Mouse (Mus musculus) lung, postnatal 0 days (tissue): ENCODE results near the gene Tagap. TPM values are rescaled to one million over a fixed set of nuclear protein-coding genes. Genes with fewer than 3 reads are reported as not detected.

ENCODE experiments used
- ATAC-seq: fragments of 200-750 bp; cut with Nextera tagmentation; 2 replicates; pipeline ENCODE4 v1.8.0; 2017; ENCODE audit warnings: moderate library complexity
- DNase-seq: peaks from one replicate; pipeline ENCODE4 v3.0.0-alpha.2; 2016; ENCODE audit warnings: low spot score
- H3K27ac ChIP-seq: fragments of 300-500 bp; sonication (generic); 2 replicates; pipeline ENCODE4 v1.5.1; 2014; ENCODE audit warnings: antibody characterized with exemption, mild to moderate bottlenecking, low read length, mixed read lengths
- H3K27me3 ChIP-seq: fragments of 300-500 bp; sonication (generic); replicated peaks from 2 replicates; pipeline ENCODE4 v1.6.1; 2014; ENCODE audit warnings: low read length, mixed read lengths; ENCODE audit not compliant: insufficient read depth
- H3K36me3 ChIP-seq: fragments of 300-500 bp; sonication (generic); 2 replicates; pipeline ENCODE4 v1.6.1; 2014; ENCODE audit warnings: low read length, mixed read lengths; ENCODE audit not compliant: insufficient read depth
- H3K4me1 ChIP-seq: fragments of 300-500 bp; sonication (generic); 2 replicates; pipeline ENCODE4 v1.6.1; 2014; ENCODE audit warnings: antibody characterized with exemption, low read depth, low read length, mixed read lengths; ENCODE audit not compliant: insufficient read depth
- H3K4me2 ChIP-seq: fragments of 300-500 bp; sonication (generic); replicated peaks from 2 replicates; pipeline ENCODE4 v1.6.1; 2014; ENCODE audit warnings: low read depth, mild to moderate bottlenecking, low read length, moderate library complexity, mixed read lengths
- H3K4me3 ChIP-seq: fragments of 300-500 bp; sonication (generic); 2 replicates; pipeline ENCODE4 v1.5.1; 2014; ENCODE audit warnings: low read depth, low read length
- H3K9ac ChIP-seq: fragments of 300-500 bp; sonication (generic); replicated peaks from 2 replicates; pipeline ENCODE4 v1.6.1; 2014; ENCODE audit warnings: low read depth, mild to moderate bottlenecking
- H3K9me3 ChIP-seq: fragments of 300-500 bp; sonication (generic); 2 replicates; pipeline ENCODE4 v1.6.1; 2016; ENCODE audit warnings: low read length, mixed read lengths
- CTCF ChIP-seq: IDR thresholded peaks from 2 replicates; pipeline ENCODE4 v1.5.1; 2016; ENCODE audit warnings: antibody characterized with exemption, mild to moderate bottlenecking
- EP300 ChIP-seq: IDR thresholded peaks from 2 replicates; pipeline ENCODE4 v1.6.1; 2016; ENCODE audit warnings: antibody characterized with exemption, mild to moderate bottlenecking, control low read depth
- WGBS: fragments of 180-500 bp; shearing (Covaris S2); extraction: QIAGEN DNeasy Blood & Tissue Kit; methylation state at CpG from one replicate; pipeline ENCODE4 v1.1.7; 2014; 5-methylcytosine and 5-hydroxymethylcytosine counted together
- polyA plus RNA-seq: library from polyadenylated mRNA; unstranded; fragments of >200 nt; fragmentation: Nextera tagmentation; extraction: Ambion mirVana; gene quantifications from 2 replicates; pipeline ENCODE4 v1.2.1, GENCODE M21; 2015

Gene Tagap
- polyA plus RNA-seq, 1 experiment from 2014 or later = 1.4 TPM

DNA sequence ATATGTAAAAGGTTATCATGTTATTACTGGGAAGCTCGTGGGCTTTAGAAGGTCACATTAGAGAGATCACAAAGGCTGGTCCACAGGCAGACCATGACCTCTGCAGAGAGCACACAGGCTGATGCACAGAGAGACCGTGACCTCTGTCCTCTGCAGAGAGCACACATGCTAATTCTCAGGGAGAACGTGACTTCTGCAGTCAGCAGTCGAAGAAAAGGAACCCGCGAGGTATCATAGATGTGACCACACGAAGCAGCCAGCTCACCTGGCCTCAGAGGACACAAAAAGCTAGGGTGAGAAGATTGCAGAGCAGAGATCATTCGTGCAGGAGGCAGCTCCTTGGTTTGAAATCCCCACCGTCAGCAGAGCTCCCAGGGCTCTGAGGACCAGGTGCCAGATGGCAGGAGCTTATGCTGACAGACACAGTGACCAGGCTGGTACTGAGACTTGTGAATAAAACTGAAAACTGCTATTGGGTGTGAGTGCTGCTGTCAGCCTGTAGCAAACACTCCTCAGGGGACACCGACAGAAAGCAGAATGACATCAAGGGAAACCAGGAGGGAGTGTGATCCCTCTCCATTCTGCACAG lies 29.7 kb upstream of the Tagap start:
- H3K27me3 ChIP-seq = no peaks in the 10 kb centered on the region
- H3K36me3 ChIP-seq = no peaks in the 10 kb centered on the region
- ATAC-seq = no peak
- no peak overlapping the region for H3K4me3 ChIP-seq
- DNase-seq = no peak
- H3K4me1 ChIP-seq = no peaks in the 10 kb centered on the region
- WGBS = 61% methylated on average over 10 of the region's 10 CpGs
- no peaks in the 10 kb centered on the region for H3K9me3 ChIP-seq
- TF ChIP-seq EP300 (no peak), CTCF (no peak)
- no peak overlapping the region for H3K9ac ChIP-seq
- no peak overlapping the region for H3K4me2 ChIP-seq
- H3K27ac ChIP-seq = no peak overlapping the region

DNA sequence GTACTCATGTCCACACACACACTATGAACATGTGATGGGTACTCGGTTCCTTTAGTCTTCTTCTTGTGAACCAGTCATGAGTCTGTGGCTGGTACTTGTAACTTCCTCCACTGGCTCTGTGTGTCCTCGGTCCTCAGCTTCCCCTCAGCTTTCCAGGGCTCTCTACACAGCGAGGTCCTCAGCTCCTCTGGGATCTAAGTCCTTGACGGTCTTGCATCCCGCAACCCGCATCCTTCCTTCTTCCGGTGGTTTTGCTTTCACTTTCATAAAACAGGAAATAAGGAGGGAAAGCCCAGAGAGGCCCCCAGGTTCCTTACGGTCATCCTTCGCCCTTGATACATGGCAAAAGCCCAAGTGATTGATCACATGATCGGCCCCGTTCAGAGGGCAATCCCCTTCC lies 28.7 kb upstream of the Tagap start:
- WGBS = 54% methylated on average over 11 of the region's 11 CpGs

DNA sequence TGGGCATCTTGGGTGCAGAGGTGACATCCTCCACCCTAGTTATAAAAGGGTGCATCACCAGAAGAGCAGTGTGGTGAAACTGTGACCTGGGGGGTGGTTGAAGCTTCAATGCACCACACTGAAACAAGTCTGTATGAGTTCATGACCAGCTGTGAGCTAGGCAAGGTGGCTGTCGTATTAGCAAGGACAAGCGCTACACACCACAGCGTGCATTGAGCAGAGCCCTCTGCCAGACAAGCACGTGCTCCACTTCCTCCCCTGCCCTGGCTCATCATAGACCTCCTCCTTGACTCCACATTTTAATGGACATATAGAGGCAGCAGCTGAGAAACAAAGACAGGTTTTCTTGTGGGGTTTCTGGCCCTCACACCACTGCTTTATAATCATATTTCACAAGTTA lies 28.0 kb upstream of the Tagap start:
- Histone ChIP-seq H3K4me1 (no peaks in the 10 kb centered on the region), H3K27ac (no peak overlapping the region), H3K9ac (no peak overlapping the region), H3K9me3 (no peaks in the 10 kb centered on the region), H3K4me3 (no peak overlapping the region), H3K4me2 (peak overlapping the region; percentile 33; the same call in 1 of the 2 replicates), H3K36me3 (no peaks in the 10 kb centered on the region), H3K27me3 (no peaks in the 10 kb centered on the region)
- WGBS = 72% methylated on average over 4 of the region's 4 CpGs
- ATAC-seq = no peak
- TF ChIP-seq CTCF (no peak), EP300 (no peak)
- DNase-seq = no peak

More for the DNA sequence above, 28.7 kb upstream of the Tagap start:
- H3K27ac ChIP-seq = no peak overlapping the region
- ATAC-seq (no peak), DNase-seq (no peak)
- H3K36me3 ChIP-seq = no peaks in the 10 kb centered on the region
- no peak overlapping the region for H3K9ac ChIP-seq
- peak overlapping the region; percentile 33 for H3K4me2 ChIP-seq
- no peaks in the 10 kb centered on the region for H3K4me1 ChIP-seq
- H3K9me3 ChIP-seq = no peaks in the 10 kb centered on the region
- TF ChIP-seq CTCF = no peak
- no peak for TF ChIP-seq EP300
- H3K27me3 ChIP-seq = no peaks in the 10 kb centered on the region
- H3K4me3 ChIP-seq = peak overlapping the region; percentile 15

DNA sequence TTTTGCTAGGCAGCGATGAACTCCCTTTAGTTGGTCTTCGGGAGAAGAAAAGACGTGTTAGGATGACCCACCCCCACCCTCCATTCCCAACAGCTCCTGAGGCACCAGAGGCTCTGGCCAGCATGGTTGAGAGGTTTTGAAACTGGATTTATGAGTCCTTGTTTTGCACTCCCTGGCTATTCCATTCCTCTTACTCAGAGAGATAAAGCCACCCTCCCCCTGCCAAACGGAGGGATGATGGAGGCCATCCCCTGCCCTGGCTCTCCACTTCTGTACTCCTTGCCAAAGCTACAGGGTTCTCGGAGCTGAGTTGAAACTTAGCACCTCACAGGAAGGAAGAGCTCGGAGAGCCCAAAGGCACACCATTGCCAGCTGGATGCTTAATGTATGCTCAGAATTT lies 26.6 kb upstream of the Tagap start:
- DNase-seq = no peak
- H3K4me3 ChIP-seq = no peak overlapping the region
- TF ChIP-seq CTCF (no peak), EP300 (no peak)
- H3K36me3 ChIP-seq = no peaks in the 10 kb centered on the region
- no peaks in the 10 kb centered on the region for H3K27me3 ChIP-seq
- WGBS = 65% methylated on average over 6 of the region's 6 CpGs
- H3K4me1 ChIP-seq = no peaks in the 10 kb centered on the region
- no peaks in the 10 kb centered on the region for H3K9me3 ChIP-seq
- no peak overlapping the region for H3K4me2 ChIP-seq
- ATAC-seq = no peak
- no peak overlapping the region for H3K9ac ChIP-seq
- no peak overlapping the region for H3K27ac ChIP-seq

DNA sequence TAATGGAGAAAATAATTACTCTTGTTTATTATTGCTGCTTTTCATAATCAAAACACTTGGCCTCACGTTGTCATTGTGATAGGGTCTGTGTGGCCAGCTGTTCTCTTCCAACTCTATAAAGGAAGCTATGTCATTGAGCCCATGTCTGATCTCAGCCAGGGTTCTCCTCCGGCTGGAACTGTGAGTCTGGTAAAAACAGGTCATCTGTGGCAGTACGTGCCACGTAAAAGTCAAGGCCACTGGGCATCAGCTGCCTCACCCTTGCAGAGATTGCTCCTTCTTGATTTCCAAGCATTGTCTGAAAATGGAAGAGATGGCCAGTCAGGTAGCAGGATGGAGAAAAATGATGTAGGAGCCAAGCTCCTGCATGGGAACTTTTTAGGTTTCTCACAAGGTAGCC lies 25.8 kb upstream of the Tagap start:
- Histone ChIP-seq H3K4me2 (no peak overlapping the region), H3K27ac (no peak overlapping the region), H3K4me3 (no peak overlapping the region), H3K9me3 (no peaks in the 10 kb centered on the region), H3K4me1 (no peaks in the 10 kb centered on the region), H3K9ac (no peak overlapping the region), H3K36me3 (no peaks in the 10 kb centered on the region), H3K27me3 (no peaks in the 10 kb centered on the region)
- no peak for ATAC-seq
- TF ChIP-seq CTCF (no peak), EP300 (no peak)
- no peak for DNase-seq
- 72% methylated on average over 4 of the region's 4 CpGs for WGBS

DNA sequence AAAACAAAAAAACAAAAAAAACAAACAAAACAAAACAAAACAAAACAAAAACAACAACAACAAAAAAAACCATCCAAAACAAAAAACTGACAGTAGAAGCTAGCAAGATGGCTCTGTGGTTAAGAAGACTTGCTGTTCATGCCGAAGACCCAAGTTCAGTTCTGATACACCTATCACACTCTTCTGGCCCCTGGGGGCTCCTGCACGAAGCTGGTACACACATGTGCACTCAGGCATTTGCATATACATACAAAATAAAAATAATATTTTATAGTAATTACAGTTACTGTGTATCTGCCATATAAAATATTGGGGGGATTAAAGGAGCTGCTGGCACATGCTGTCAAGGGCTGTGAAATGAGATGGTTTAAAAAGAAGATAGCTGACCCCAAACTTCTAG lies 24.3 kb upstream of the Tagap start:
- WGBS = 74% methylated on average over 2 of the region's 2 CpGs
- no peak overlapping the region for H3K27ac ChIP-seq
- ATAC-seq = no peak
- H3K9me3 ChIP-seq = no peaks in the 10 kb centered on the region
- no peaks in the 10 kb centered on the region for H3K4me1 ChIP-seq
- TF ChIP-seq CTCF (no peak), EP300 (no peak)
- H3K9ac ChIP-seq = no peak overlapping the region
- H3K4me3 ChIP-seq = no peak overlapping the region
- H3K4me2 ChIP-seq = no peak overlapping the region
- DNase-seq = no peak
- no peaks in the 10 kb centered on the region for H3K27me3 ChIP-seq
- no peaks in the 10 kb centered on the region for H3K36me3 ChIP-seq

DNA sequence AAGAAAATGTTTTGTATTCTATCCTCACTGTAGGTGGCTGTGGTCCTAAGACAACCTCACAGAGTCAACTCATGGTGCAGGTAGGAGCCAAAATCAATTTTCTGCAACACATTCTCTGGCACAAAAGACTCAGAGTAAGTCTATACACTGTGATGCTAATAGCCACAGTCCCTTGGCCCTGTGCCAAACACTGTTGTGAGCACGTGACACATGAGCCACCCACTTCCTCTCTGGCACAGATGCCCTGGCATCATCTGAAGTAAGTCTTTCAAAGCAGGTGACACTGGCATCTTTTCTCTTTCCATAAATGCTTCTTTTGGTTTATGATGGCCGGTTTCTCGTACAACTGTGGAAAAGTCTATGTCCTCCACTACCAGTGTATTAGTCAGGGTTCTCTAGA lies 23.4 kb upstream of the Tagap start:
- DNase-seq = no peak
- TF ChIP-seq EP300 (no peak), CTCF (no peak)

More for the DNA sequence above, 23.4 kb upstream of the Tagap start:
- no peaks in the 10 kb centered on the region for H3K27me3 ChIP-seq
- H3K4me3 ChIP-seq = no peak overlapping the region
- ATAC-seq = no peak
- no peak overlapping the region for H3K9ac ChIP-seq
- no peaks in the 10 kb centered on the region for H3K36me3 ChIP-seq
- 66% methylated on average over 3 of the region's 3 CpGs for WGBS
- H3K4me2 ChIP-seq = no peak overlapping the region
- H3K27ac ChIP-seq = no peak overlapping the region
- H3K9me3 ChIP-seq = no peaks in the 10 kb centered on the region
- H3K4me1 ChIP-seq = no peaks in the 10 kb centered on the region
